Mouse (Mus musculus): ENCODE results near the gene BC029722.

The BC029722 gene

DNA sequence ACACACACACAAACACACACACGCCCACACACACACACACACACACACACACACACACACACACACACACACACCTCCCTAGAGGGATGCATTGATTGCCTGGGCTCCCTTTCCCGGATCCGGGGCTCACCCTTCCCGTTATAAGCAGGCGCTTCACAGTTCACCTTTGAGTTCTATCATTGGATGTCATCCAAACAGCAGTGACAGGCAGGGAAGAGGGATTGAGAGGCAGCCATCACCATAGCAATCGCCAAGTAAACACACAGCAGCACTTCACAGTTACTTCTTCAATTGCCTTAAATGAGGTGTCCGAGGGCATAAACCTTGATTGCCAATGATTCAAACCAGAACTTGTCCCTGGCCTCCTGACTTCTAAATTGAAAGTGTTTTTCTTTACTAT lies 40.2 kb downstream of the BC029722 start:
- DNase-seq (ENCODE audit: low spot score) = no peak

DNA sequence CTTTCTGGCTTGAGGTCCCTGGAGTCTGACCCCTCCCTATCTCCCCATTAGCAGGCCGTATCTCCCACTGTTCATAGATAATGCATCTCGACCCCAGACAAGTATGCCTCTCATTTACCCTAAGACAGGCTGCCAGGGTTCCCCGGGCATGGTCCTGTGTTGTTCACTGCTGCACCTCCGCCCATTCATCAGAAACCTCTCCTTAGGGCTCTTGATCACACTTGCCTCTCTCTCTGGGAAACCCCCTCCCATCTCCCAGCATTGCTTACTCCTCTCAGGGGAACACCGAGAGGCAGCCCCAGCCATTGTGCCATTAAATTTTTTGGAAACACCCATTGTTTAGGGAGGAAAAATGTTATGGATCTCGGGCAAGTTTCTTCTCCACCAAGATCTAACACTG lies 41.2 kb downstream of the BC029722 start:
- DNase-seq (ENCODE audit: low spot score) = no peak

- DNase-seq (ENCODE audit: low spot score) = no peak
Observed at GRCm38 (mm10) chr2:155777688-155777985, 41.6 kb downstream of the BC029722 start.

GRCm38 (mm10) chr2:155776824-155777687 lies 42.2 kb downstream of the BC029722 start:
- DNase-seq (ENCODE audit: low spot score) = no peak

DNA sequence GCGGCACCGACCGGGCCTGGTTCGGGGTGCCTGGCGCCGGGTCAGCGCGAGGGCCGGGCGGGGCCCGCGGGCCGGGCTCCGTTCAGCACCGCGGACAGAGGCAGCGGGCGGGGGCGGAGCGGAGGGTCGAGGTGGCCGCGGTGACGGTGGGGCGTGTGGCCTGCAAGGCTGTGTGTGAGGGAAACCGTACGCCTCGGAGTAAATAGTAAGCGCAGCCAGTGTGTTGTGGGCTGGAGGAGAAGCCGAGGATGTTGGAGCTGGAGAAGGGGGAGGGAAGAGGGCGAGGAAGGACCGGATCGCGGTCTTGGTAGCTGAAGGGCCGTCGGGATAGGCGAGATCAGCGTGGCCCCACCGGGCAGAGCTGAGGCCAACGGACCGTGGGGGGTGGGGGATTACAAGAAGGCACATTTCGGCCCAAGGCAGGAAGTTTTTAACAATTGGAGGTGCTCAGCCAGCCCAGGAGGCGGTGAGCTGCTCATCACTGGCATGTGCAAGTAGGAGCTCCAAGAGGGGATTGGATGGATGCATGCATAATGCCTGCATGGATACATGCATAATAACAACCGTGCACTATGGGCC lies 43.5 kb downstream of the BC029722 start:
- DNase-seq (ENCODE audit: low spot score) = peak; percentile 24

GRCm38 (mm10) chr2:155774927-155775684 lies 44.1 kb downstream of the BC029722 start, which contains the start of gene Mmp24:
Mmp24 (plus strand) TSS chr2:155775342.
- DNase-seq (ENCODE audit: low spot score) = no peak

DNA sequence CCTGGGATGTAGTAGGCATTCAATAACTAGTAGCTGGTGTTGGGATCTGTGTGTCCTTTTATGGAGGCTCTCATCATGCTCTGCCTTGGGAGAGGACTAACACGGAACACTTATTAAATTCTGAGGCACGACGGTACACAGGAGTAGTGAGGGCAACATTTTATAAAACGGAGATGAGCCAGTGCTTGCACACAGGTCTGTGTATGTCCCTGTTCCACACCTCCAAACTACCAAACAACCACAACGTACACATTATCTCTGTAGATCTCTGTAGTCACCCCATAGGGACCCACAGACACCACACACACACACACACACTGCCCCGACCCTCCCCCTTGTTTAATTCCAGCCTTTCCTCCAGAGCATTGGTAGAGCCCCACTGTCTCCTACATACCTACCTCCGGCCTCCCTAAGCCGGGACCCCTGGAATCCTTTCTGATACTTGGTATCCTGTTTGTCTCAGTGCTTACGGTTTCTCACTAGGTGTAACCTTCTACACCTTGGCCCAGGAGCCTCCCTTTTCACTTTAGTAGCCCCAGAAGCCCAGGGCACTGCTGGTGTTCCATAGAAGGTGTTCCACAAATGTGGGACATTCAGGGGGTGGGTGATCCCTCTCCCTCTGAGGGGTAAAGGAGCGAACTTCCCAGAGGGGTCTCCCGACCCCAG lies 44.8 kb downstream of the BC029722 start:
- no peak for DNase-seq (ENCODE audit: low spot score)

- no peak for DNase-seq (ENCODE audit: low spot score)
Observed at GRCm38 (mm10) chr2:155773664-155774063, 45.6 kb downstream of the BC029722 start.
